Mouse (Mus musculus): ENCODE measurements at regions not wholly inside any gene's neighbourhood (a gene's known extent, or its start where the extent isn't known, plus 50 kb on each side); places are given as distances from the start of the nearest gene placed in this dataset.
"Not testable (repeated sequence)": the region's sequence is repeated elsewhere in the genome, so short reads cannot be mapped to it uniquely, and the experiment has no call there.

- not testable (repeated sequence) for DNase-seq
Observed at GRCm38 (mm10) chr12:20415397-20415796, 461.1 kb downstream of the Gm21863 start.

GRCm38 (mm10) chr12:20426359-20426758, 472.1 kb downstream of the Gm21863 start:
- DNase-seq, result not testable (repeated sequence)

DNA sequence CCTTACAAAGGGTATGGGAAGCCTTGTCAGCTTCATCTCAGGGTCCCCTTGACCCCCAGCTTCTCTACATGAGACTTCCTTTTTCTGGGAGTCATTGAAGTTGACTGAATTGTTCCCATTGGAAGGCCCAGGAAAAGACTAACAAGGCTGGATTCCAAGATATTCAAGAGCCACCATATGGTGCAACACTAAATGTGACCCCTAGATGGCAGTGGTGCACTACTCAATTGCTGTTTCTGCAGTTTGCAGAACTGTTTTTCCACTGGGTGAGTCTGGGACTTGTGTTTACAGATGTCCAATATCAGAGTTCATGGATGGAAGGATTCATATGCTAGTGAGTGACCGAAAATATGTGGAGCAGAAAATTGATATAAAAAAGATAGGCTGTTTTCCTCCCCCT, 510.3 kb downstream of the Gm21863 start:
- DNase-seq, result peak in 1 of 2 experiments; percentile 30

All from kidney, postnatal 36 days (tissue).